Mouse (Mus musculus) sigmoid colon, adult 10 weeks (tissue): ENCODE data around the gene Pigr. TPM values are rescaled to one million over a fixed set of nuclear protein-coding genes. Genes with fewer than 3 reads are reported as not detected.

Experiments
- polyA plus RNA-seq: library from polyadenylated mRNA; stranded (reverse); fragments of 350-450 nt; fragmentation: Illumina TruSeq; extraction: RNeasy Lipid Tissue Mini Kit (QIAGEN cat#74804); gene quantifications from one replicate; pipeline ENCODE4 v1.2.3, GENCODE M21; 2014; ENCODE audit warnings: low read depth, low replicate concordance

Gene Pigr
- polyA plus RNA-seq = 2,676 TPM

DNA sequence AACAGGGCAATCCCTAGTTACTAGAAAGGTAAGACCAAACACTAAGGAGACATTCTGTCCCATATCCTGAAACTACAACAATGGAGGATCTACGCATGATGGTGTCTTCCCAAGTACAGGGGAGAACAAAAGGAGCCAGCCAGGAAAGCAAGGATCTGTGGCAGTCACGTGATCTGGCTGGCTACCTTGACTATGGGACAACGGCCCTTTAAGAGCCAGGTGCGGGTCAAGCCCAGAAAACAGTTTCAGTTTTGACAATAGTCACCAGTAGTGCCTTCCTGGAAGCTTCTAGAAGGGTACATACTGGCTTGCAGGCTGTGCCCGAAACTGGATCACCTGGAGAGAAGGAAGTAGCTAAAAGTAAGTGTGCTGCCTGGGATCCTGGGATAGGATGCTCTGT lies at the start of gene Pigr:
TSS of gene Pigr (plus strand) at position 237 of the 400 bp plus-strand sequence.

DNA sequence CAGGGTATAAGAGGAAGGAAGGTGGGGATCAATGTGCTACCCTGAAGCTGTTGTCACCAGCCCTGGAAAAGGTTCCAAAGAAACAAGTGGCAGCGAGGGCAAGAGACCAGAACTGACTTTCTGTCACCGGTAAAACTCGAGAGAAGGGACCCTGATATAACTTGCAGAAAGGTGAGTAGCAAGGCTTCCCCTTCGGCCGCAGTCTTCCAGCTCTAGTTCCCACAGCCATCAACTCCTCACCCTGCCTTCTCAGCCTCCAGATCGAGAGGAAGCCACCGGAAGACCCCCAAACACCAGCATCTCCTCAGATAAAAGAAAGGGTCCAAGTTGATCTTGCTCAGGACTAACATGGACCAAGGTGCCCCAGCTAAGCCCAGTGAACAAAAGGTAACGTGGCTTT lies 25.9 kb upstream of the Pigr start, which contains the start of gene Fcamr:
TSS of gene Fcamr (plus strand) at position 301 of the 400 bp plus-strand sequence.

DNA sequence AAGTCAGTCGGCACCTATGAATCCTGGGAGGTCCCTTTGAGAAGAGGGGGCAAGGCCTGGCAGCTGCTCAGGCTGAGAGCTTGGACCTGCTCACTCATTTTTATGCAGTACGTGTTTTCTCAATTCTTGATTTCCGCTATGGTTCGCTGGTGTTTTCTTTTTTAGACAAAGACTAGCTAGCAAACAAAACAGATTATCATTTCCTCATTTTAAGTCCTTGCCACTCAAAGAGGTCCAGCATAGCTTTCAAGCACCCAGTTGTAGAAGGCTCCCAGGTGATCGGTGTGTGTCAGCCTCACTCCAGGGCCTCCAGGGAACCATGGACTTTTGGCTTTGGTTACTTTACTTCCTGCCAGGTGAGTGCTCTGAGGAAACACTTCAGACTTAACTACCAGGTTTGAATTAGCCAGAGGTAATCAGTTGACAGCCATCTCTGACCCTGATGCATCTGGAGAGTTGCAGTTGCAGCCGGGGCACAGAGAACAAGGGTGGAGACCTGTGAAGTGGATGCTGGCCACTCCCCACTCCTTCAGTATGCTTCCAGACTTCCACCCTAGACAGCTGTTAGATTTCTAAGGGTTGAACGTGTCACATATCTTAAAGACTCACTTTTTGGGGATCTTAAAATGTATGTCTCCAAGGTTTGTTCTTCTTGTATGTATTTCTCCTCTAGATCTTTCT lies 39.2 kb downstream of the Pigr start, which contains the start of gene Fcmr:
TSS of gene Fcmr (plus strand) at position 129 of the 681 bp plus-strand sequence.

DNA sequence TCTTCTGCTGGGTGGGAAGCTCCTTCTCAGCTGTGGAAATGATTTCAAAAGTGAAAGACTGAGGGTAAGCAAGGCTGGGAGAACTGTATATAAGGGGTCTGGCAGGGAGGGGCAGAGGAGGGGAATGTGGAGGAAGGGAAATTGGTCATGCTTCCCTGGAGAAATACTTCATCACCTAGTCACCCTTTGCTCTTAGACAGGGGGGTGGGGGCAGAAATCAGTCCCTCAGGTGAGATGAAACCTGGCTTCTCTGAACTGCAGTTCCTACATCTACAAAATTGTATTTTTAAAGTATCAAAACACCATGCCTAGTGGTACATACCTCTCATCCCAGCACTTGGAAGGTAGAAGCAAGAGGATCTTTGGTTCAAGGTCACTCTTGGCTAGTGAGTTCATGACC lies 60.9 kb downstream of the Pigr start, which contains the start of gene Il24:
TSS of gene Il24 (minus strand) at position 101 of the 400 bp plus-strand sequence.

Other genes with a start within 250 kb of the Pigr start
- gene Zp3r, start 197.1 kb upstream of the Pigr start, polyA plus RNA-seq = not detected
- gene C4bp, start 165.1 kb upstream of the Pigr start, polyA plus RNA-seq = 17.3 TPM
- gene Gm29427, start 110.9 kb upstream of the Pigr start, polyA plus RNA-seq = 1.4 TPM
- gene Yod1, start 109.4 kb upstream of the Pigr start, polyA plus RNA-seq = 17.3 TPM
- 46.4 TPM for gene Pfkfb2, start 97.4 kb upstream of the Pigr start, polyA plus RNA-seq
- 4.5 TPM for gene AA986860, start 94.7 kb upstream of the Pigr start, polyA plus RNA-seq
- 0.73 TPM for gene Fcamr, start 25.8 kb upstream of the Pigr start, polyA plus RNA-seq
- gene Fcmr, start 39.0 kb downstream of the Pigr start, polyA plus RNA-seq = 8.6 TPM
- not detected for gene Il24, start 60.8 kb downstream of the Pigr start, polyA plus RNA-seq
- not detected for gene Il20, start 84.8 kb downstream of the Pigr start, polyA plus RNA-seq
- gene Il19, start 113.4 kb downstream of the Pigr start, polyA plus RNA-seq = not detected
- 0.69 TPM for gene Il10, start 193.2 kb downstream of the Pigr start, polyA plus RNA-seq